Comparison of ENCODE assay signal across 15 mouse cellular contexts in the genomic region with DNA sequence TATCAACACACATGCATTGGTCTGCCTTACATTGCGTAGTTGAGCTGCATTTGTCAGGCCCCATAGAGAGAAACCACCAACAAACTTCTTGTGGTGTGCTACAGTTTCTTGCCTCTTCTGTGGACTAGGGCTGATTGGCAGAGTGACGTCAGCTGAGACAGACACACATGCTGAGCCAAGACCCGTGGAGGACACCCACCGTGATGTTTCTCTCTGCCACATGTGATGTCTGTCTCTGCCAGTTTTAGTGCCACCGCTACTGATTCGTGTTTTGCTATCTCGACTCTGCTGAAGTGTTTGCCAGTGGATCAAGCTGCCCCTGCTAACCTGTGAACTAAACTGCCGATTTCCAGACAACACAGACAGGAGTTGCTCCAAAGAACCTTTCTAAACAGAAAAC.
DNase-seq lines count a peak whose midpoint lies in the region.
"Had no signal": no experiment of that assay in that cellular context is flagged by ENCODE, and none has a peak within 500 bp of the region (broad histone marks: within the 10 kb centered on the region; RNA-seq: fewer than 3 reads in every experiment).

No protein-coding gene starts in this region.

- DNase-seq in cerebellum, adult 9-11 months = peak; percentile 17
- no peak for DNase-seq in cerebellum, adult 11 months
- peak; percentile 56 to 70 for DNase-seq in cerebellum, postnatal 10 days
- DNase-seq in cerebellum, postnatal 25 days = no peak
- peak; percentile 47 to 59 for DNase-seq in cerebellum, postnatal 14 days
- DNase-seq in cerebellum, adult 8-10 months = no peak
- DNase-seq: adrenal gland, adult 2 months; adrenal gland, adult 8-10 months; adrenal gland, postnatal 10 days; adrenal gland, postnatal 14 days; adrenal gland, postnatal 25 days; adrenal gland, postnatal 36 days; B cell, adult 2 months; cerebellum, adult 11-12 months; cerebellum, adult 18-20 months had no signal

Comparison
In these comparisons a context has a peak if more than half of its experiments do, and no peak if none do; other contexts are left out.
1. DNase-seq: peak in cerebellum, adult 9-11 months (single experiment), cerebellum, postnatal 10 days (2 of 2) and cerebellum, postnatal 14 days (2 of 2); none in cerebellum, adult 11 months (single experiment), cerebellum, postnatal 25 days (0 of 2) and cerebellum, adult 8-10 months (single experiment).